In genomic region chr8:99353221-99353620, GRCm38 (mm10) we compare ENCODE assay signal across 16 mouse cellular contexts.
"Had no signal": no experiment of that assay in that cellular context is flagged by ENCODE, and none has a peak within 500 bp of the region (broad histone marks: within the 10 kb centered on the region; RNA-seq: fewer than 3 reads in every experiment).

No protein-coding gene starts in this region.

- H3K4me3 ChIP-seq: left cerebral cortex, adult 2 months; liver, embryonic 13.5 days; midbrain, embryonic 12.5 days; midbrain, embryonic 15.5 days; neural tube, embryonic 12.5 days; neural tube, embryonic 15.5 days; stomach, embryonic 15.5 days had no signal

- ATAC-seq: midbrain, embryonic 15.5 days had no signal

- H3K27ac ChIP-seq: left cerebral cortex, adult 2 months; liver, embryonic 13.5 days; midbrain, embryonic 12.5 days; midbrain, embryonic 15.5 days; neural tube, embryonic 12.5 days; neural tube, embryonic 15.5 days; stomach, embryonic 15.5 days had no signal

- DNase-seq: kidney, postnatal 14 days; kidney, postnatal 4 days; layer of hippocampus, postnatal 36 days; liver, embryonic 13.5 days; lung, adult 2 months; lung, postnatal 14 days; lung, postnatal 4 days; right cerebral cortex, postnatal 25 days; spleen, adult 18-20 months; thymus, postnatal 36 days had no signal
